Mouse (Mus musculus) CH12.LX (cell line): ENCODE results near the gene Epb41l5.

Source experiments
- BHLHE40 ChIP-seq: IDR thresholded peaks from 2 replicates; pipeline ENCODE4 v1.6.1; 2011; ENCODE audit warnings: mild to moderate bottlenecking, low read depth, low read length, improper control_type of control experiment
- CTCF ChIP-seq, 2 experiments: IDR thresholded peaks in 1 of 2; conservative IDR thresholded peaks in 1 of 2; 2 replicates each; pipeline ENCODE4 v1.5.1; 2011 to 2012; ENCODE audit warnings: low read depth in 2 of 2, low read length in 2 of 2, improper control_type of control experiment in 1 of 2, inconsistent platforms in 1 of 2, mild to moderate bottlenecking in 1 of 2, moderate library complexity in 1 of 2
- EP300 ChIP-seq: IDR thresholded peaks from 2 replicates; pipeline ENCODE4 v1.6.1; 2011; ENCODE audit warnings: low read length, improper control_type of control experiment
- GABPA ChIP-seq: IDR thresholded peaks from 2 replicates; pipeline ENCODE4 v1.6.1; 2012; ENCODE audit warnings: low read depth, low read length, improper control_type of control experiment, inconsistent platforms; ENCODE audit not compliant: insufficient replicate concordance
- HCFC1 ChIP-seq: IDR thresholded peaks from 2 replicates; pipeline ENCODE4 v1.6.1; 2012; ENCODE audit warnings: low read depth, mild to moderate bottlenecking, inconsistent platforms, low read length, improper control_type of control experiment
- NELFE ChIP-seq: IDR thresholded peaks from 2 replicates; pipeline ENCODE4 v1.6.1; 2011; ENCODE audit warnings: low read depth, low read length, improper control_type of control experiment
- NRF1 ChIP-seq: IDR thresholded peaks from 2 replicates; pipeline ENCODE4 v1.6.1; 2014; ENCODE audit warnings: low read depth, mild to moderate bottlenecking, inconsistent platforms, low read length, improper control_type of control experiment, moderate library complexity
- POLR2A ChIP-seq: IDR thresholded peaks from 2 replicates; pipeline ENCODE4 v1.6.1; 2011; ENCODE audit warnings: low read depth, mild to moderate bottlenecking, improper control_type of control experiment, low read length
- POLR2AphosphoS2 ChIP-seq: IDR thresholded peaks from 2 replicates; pipeline ENCODE4 v1.6.1; 2011; ENCODE audit warnings: low read depth, low read length, improper control_type of control experiment
- SMC3 ChIP-seq: IDR thresholded peaks from 2 replicates; pipeline ENCODE4 v1.6.1; 2011; ENCODE audit warnings: low read depth, low read length, improper control_type of control experiment
- TBP ChIP-seq: conservative IDR thresholded peaks from 2 replicates; pipeline ENCODE4 v1.6.1; 2011; ENCODE audit warnings: low read depth, low read length, improper control_type of control experiment
- TCF12 ChIP-seq: IDR thresholded peaks from 2 replicates; pipeline ENCODE4 v1.6.1; 2014; ENCODE audit warnings: low read depth, mild to moderate bottlenecking, inconsistent platforms, low read length, improper control_type of control experiment
- USF1 ChIP-seq: IDR thresholded peaks from 2 replicates; pipeline ENCODE4 v1.6.1; 2014; ENCODE audit warnings: low read depth, mild to moderate bottlenecking, inconsistent platforms, low read length, improper control_type of control experiment
- USF2 ChIP-seq: conservative IDR thresholded peaks from 2 replicates; pipeline ENCODE4 v1.6.1; 2011; ENCODE audit warnings: low read depth, low read length, improper control_type of control experiment

- TF ChIP-seq HCFC1 (no peak), SMC3 (no peak), POLR2A (no peak), CTCF (conservative IDR thresholded peaks at IDR 0.05 in 1 of 2, IDR thresholded peaks at IDR 0.05 in 1 of 2; ENCODE audit: low read depth in 2 of 2, low read length in 2 of 2) (no peak), USF2 (no peak), TBP (no peak), EP300 (no peak), POLR2AphosphoS2 (no peak), NRF1 (no peak), BHLHE40 (no peak), NELFE (no peak), USF1 (no peak), GABPA (no peak), TCF12 (no peak)
Measured at GRCm38 (mm10) chr1:119525004-119525444, 123.8 kb downstream of the Epb41l5 start.
